Mouse (Mus musculus) liver, embryonic 14.5 days (tissue): ENCODE data around the gene Apex1. TPM values are rescaled to one million over a fixed set of nuclear protein-coding genes. Genes with fewer than 3 reads are reported as not detected.
"Not testable (repeated sequence)": the region's sequence is repeated elsewhere in the genome, so short reads cannot be mapped to it uniquely, and the experiment has no call there.

Experiments used
- ATAC-seq: fragments of 200-750 bp; cut with Nextera tagmentation; 2 replicates; pipeline ENCODE4 v1.8.0; 2017; ENCODE audit warnings: moderate number of reproducible peaks, mild to moderate bottlenecking, moderate library complexity; ENCODE audit not compliant: insufficient read depth
- DNase-seq, 3 experiments: peaks; one replicate each; pipeline ENCODE4 v3.0.0-alpha.2; 2012 to 2013; ENCODE audit warnings: low read depth in 3 of 3, low spot score in 3 of 3
- H3K27ac ChIP-seq: fragments of 300-500 bp; sonication (generic); 2 replicates; pipeline ENCODE4 v1.5.1; 2014; ENCODE audit warnings: moderate library complexity, mild to moderate bottlenecking, control low read depth, inconsistent platforms
- H3K27me3 ChIP-seq: fragments of 300-500 bp; sonication (generic); 2 replicates; pipeline ENCODE4 v1.6.1; 2014; ENCODE audit warnings: mild to moderate bottlenecking, low read length, moderate library complexity; ENCODE audit not compliant: control insufficient read depth, insufficient read depth
- H3K36me3 ChIP-seq: fragments of 300-500 bp; sonication (generic); replicated peaks from 2 replicates; pipeline ENCODE4 v1.6.1; 2014; ENCODE audit warnings: low read depth; ENCODE audit not compliant: control insufficient read depth, insufficient read depth
- H3K4me1 ChIP-seq, 2 experiments: fragments of 200-500 bp in 1 of 2; fragments of 300-500 bp in 1 of 2; sonication (generic) in 1 of 2; replicated peaks; 2 replicates each; pipeline ENCODE4 v1.6.1; 2012 to 2014; ENCODE audit warnings: antibody characterized with exemption in 1 of 2, inconsistent platforms in 1 of 2, low read length in 1 of 2; ENCODE audit not compliant: control insufficient read depth in 2 of 2, insufficient read depth in 2 of 2
- H3K4me2 ChIP-seq: fragments of 300-500 bp; sonication (generic); 2 replicates; pipeline ENCODE4 v1.6.1; 2014; ENCODE audit warnings: low read depth, mild to moderate bottlenecking, control low read depth, moderate library complexity
- H3K4me3 ChIP-seq, 2 experiments: fragments of 200-500 bp in 1 of 2; fragments of 300-500 bp in 1 of 2; sonication (generic) in 1 of 2; 2 replicates each; pipeline ENCODE4 v1.5.1; 2012 to 2014; ENCODE audit warnings: low read depth in 2 of 2, low read length in 2 of 2, mild to moderate bottlenecking in 2 of 2, control low read depth in 1 of 2, inconsistent platforms in 1 of 2, moderate library complexity in 1 of 2; ENCODE audit not compliant: insufficient read depth in 1 of 2
- H3K9ac ChIP-seq: fragments of 300-500 bp; sonication (generic); replicated peaks from 2 replicates; pipeline ENCODE4 v1.6.1; 2014; ENCODE audit warnings: mild to moderate bottlenecking, control low read depth, moderate library complexity
- H3K9me3 ChIP-seq: fragments of 300-500 bp; sonication (generic); 2 replicates; pipeline ENCODE4 v1.6.1; 2016; ENCODE audit warnings: low read length, mixed read lengths; ENCODE audit not compliant: control insufficient read depth
- CTCF ChIP-seq: IDR thresholded peaks from 2 replicates; pipeline ENCODE4 v1.5.1; 2016; ENCODE audit warnings: antibody characterized with exemption, low read depth, control low read depth
- EP300 ChIP-seq: IDR thresholded peaks from 2 replicates; pipeline ENCODE4 v1.6.1; 2016; ENCODE audit warnings: antibody characterized with exemption, low read depth
- WGBS: fragments of 180-500 bp; shearing (Covaris S2); extraction: QIAGEN DNeasy Blood & Tissue Kit; methylation state at CpG from one replicate; pipeline ENCODE4 v1.1.7; 2014; ENCODE audit not compliant: insufficient replicate concordance; 5-methylcytosine and 5-hydroxymethylcytosine counted together
- polyA plus RNA-seq, 2 experiments: library from polyadenylated mRNA; depleted of rRNA in 1 of 2; stranded (reverse) in 1 of 2; unstranded in 1 of 2; fragments of >200 nt; fragmentation: Nextera tagmentation in 1 of 2; extraction: Ambion mirVana in 1 of 2; gene quantifications; 2 replicates each; pipeline versions ENCODE4 v1.2.1 to v1.2.3; 2012 to 2014

The Apex1 gene
- polyA plus RNA-seq, 2 experiments: 51.3 to 90.8 TPM

DNA sequence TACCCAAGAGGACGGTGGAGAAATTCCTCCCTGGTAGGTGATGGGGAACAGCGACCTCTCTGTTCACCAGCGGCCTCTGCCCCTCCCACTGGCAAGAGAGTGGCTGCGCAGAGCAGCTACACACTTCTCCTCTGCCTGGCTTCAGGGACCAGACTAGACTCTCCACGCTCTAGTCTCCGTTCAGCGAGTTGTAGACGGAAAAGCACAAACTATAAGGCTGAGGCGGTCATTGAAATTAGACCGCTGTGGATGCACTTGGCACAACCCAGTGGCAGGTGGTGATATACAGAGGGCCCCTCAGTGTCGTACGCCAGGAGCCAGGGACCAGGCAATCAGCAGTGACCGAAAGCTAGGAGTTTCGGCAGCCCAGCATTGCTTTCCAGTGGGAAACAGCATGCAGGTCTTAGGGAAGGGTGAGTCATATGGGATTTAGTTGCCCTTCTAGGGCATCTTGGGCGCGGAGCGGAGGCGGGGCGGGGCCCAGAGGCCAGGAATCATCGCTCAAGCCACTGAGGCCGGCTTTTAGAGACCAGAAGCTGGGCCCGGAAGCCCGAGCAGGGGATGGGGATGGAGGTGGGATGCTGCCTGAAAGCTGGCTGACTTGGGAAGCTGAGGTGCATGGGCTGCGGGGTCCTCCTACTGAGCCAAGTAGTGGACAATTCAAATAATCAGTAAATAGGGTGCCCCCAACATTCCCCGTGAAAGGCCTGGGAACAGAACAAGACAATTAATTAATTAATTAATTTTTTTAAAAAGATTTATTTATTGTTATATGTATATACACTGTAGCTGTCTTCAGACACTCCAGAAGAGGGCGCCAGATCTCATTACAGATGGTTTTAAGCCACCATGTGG is 20.6 kb upstream of the Apex1 start:
- no peak overlapping the region for H3K27ac ChIP-seq
- DNase-seq: peak in 1 of 3 experiments; percentile 26

DNA sequence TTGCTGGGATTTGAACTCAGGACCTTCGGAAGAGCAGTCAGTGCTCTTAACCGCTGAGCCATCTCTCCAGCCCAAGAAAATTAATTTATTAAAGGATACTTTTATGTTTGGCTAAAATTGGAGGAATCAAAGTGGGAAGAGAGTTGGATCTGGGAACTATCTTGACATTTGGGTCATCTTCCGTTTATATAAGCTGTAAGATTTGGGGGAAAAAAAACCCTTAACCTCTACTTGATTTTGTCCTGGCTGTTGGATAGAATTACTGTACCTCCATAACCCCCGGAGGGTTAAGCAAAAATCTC is 20.0 kb upstream of the Apex1 start:
- H3K4me3 ChIP-seq: no peak overlapping the region
- WGBS: 73% methylated on average over 4 of the region's 4 CpGs
- no peak for TF ChIP-seq EP300
- no peak for TF ChIP-seq CTCF
- no peaks in the 10 kb centered on the region for H3K9me3 ChIP-seq
- no peak overlapping the region for H3K27ac ChIP-seq
- H3K9ac ChIP-seq: no peak overlapping the region
- H3K36me3 ChIP-seq: no peaks in the 10 kb centered on the region
- no peaks in the 10 kb centered on the region for H3K27me3 ChIP-seq
- DNase-seq (no peak), ATAC-seq (no peak)
- peaks cover 0 to 2% of the 10 kb centered on the region in 2 experiments; a peak in 1 of 4 replicates for H3K4me1 ChIP-seq
- no peak overlapping the region for H3K4me2 ChIP-seq

More for the DNA sequence above, 20.6 kb upstream of the Apex1 start:
- H3K4me3 ChIP-seq: peak overlapping the region; percentile 43 to 67
- ATAC-seq: peak; percentile 65; the same call in 1 of the 2 replicates
- H3K4me1 ChIP-seq: peaks cover 0 to 2% of the 10 kb centered on the region in 2 experiments; a peak in 1 of 4 replicates
- no peaks in the 10 kb centered on the region for H3K36me3 ChIP-seq
- 6% methylated on average over 26 of the region's 26 CpGs for WGBS
- TF ChIP-seq CTCF: peak; percentile 67
- TF ChIP-seq EP300: no peak
- no peaks in the 10 kb centered on the region for H3K27me3 ChIP-seq
- H3K4me2 ChIP-seq: peak overlapping the region; percentile 64
- H3K9ac ChIP-seq: no peak overlapping the region
- no peaks in the 10 kb centered on the region for H3K9me3 ChIP-seq

DNA sequence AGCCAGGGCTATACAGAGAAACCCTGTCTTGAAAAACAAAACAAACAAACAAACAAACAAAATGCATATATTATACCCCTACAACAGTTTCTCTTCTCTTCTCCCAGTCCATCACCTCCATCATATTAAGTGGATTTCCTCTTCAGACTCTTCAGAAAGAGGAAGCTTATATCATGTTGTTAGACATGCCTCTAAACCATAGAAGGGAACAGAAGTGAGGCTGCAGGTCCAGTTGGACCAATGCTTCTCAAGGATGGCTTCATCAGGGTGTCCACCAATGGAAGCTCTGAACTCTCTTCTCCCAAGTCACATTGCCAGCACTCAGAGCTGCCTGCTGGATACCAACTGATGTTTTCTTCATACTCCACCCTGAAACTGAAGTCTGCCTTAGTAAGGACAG is 19.4 kb upstream of the Apex1 start:
- not testable (repeated sequence) for H3K27me3 ChIP-seq, H3K4me2 ChIP-seq, H3K9me3 ChIP-seq, H3K36me3 ChIP-seq, H3K4me1 ChIP-seq, ATAC-seq, H3K9ac ChIP-seq, H3K4me3 ChIP-seq, DNase-seq, H3K27ac ChIP-seq

DNA sequence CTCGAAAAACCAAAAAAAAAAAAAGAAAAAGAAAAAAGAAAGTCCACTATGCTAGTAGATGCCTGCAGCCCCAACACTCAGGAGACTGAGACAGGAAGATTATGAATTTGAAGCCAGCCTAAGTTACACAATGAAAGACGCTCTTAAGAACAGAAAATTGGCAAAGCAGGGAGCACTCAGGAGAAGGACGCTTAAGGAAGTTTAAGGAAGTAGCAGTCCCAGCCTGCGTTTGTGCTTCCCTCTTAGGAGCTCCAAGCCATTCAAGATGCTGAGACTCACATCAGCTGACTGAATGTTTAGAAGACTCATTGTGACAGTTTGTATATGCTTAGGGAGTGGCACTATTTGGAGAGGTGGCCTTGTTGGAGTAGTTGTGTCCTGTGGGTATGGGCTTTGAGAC is 16.6 kb upstream of the Apex1 start:
- 46% methylated on average over 4 of the region's 4 CpGs for WGBS

DNA sequence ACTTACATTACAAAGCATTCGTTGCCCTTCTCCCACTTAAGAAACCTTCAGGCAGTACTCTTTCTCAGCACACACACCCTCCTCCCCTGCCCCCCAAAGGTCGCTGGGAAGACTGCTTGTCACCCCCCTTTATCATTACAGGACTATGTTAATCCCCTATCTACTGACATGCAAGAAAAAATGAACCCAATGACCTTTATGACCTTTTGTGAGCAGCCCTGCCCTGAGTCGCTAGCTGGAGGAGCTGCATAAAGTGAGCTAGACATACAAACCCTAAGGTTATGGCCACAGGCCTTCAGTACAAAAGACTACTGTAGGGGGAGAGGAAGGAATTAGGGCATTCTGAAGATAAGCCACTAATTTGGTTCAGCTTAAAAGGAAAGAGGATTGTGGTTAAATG is 13.4 kb upstream of the Apex1 start:
- WGBS: 59% methylated on average over 3 of the region's 3 CpGs
- Histone ChIP-seq H3K4me1 (no peaks in the 10 kb centered on the region), H3K27me3 (no peaks in the 10 kb centered on the region), H3K27ac (no peak overlapping the region), H3K4me2 (no peak overlapping the region), H3K36me3 (peaks cover 7% of the 10 kb centered on the region), H3K4me3 (no peak overlapping the region), H3K9me3 (no peaks in the 10 kb centered on the region), H3K9ac (no peak overlapping the region)
- DNase-seq (no peak), ATAC-seq (no peak)
- TF ChIP-seq CTCF (no peak), EP300 (no peak)

More for the DNA sequence above, 16.6 kb upstream of the Apex1 start:
- Histone ChIP-seq H3K4me1 (peaks cover 0 to 2% of the 10 kb centered on the region in 2 experiments; a peak in 1 of 4 replicates), H3K9me3 (no peaks in the 10 kb centered on the region), H3K36me3 (no peaks in the 10 kb centered on the region; the same call in 1 of the 2 replicates), H3K4me2 (no peak overlapping the region), H3K27me3 (no peaks in the 10 kb centered on the region), H3K27ac (no peak overlapping the region), H3K4me3 (no peak overlapping the region), H3K9ac (no peak overlapping the region)
- TF ChIP-seq CTCF (no peak), EP300 (no peak)
- DNase-seq (no peak), ATAC-seq (no peak)

DNA sequence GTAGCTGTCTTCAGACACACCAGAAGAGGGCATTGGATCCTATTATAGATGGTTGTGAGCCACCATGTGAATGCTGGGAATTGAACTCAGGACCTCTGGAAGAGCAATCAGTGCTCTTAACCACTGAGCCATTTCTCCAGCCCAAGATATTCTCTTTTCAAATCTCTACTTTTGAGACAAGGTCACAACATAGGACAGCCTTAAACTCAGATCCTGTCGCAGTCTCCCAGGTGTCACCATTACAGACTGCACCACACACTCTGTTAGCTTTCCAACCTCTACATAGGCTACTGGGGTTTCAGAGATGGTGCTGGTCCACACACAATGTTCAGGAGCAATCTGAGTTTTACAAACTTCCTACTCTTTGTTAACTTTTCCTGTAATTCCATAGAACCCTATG is 1.3 kb upstream of the Apex1 start:
- H3K9me3 ChIP-seq, H3K27ac ChIP-seq, ATAC-seq, H3K27me3 ChIP-seq, DNase-seq, H3K4me1 ChIP-seq: not testable (repeated sequence)
- Histone ChIP-seq H3K36me3 (peaks cover 21% of the 10 kb centered on the region), H3K9ac (peak overlapping the region; percentile 89), H3K4me3 (peak overlapping the region in 1 of 2 experiments; percentile 85; a peak in 2 of 4 replicates), H3K4me2 (peak overlapping the region; percentile 96)
- WGBS: 69% methylated on average over 1 of the region's 1 CpGs
